Mouse (Mus musculus): ENCODE results near the gene Nudt16l1. TPM values are rescaled to one million over a fixed set of nuclear protein-coding genes. Genes with fewer than 3 reads are reported as not detected.

Gene Nudt16l1
- polyA plus RNA-seq, 1 experiment from 2014 or later = 150 TPM

Other genes with a start within 250 kb of the Nudt16l1 start
- 78.7 and 81.2 TPM in 2 replicates for gene Nmral1, start 219.4 kb upstream of the Nudt16l1 start, polyA plus RNA-seq (2015; fragmentation: Nextera tagmentation; extraction: Ambion mirVana)
- gene Hmox2, start 212.4 kb upstream of the Nudt16l1 start, polyA plus RNA-seq (2015; fragmentation: Nextera tagmentation; extraction: Ambion mirVana) = 106 and 113 TPM in 2 replicates
- gene Cdip1, start 148.5 kb upstream of the Nudt16l1 start, polyA plus RNA-seq (2015; fragmentation: Nextera tagmentation; extraction: Ambion mirVana) = 83.2 and 91.1 TPM in 2 replicates
- gene 4930562C15Rik, start 103.3 kb upstream of the Nudt16l1 start, polyA plus RNA-seq (2015; fragmentation: Nextera tagmentation; extraction: Ambion mirVana) = 0.57 and 0.69 TPM in 2 replicates
- gene Ubald1, start 58.4 kb upstream of the Nudt16l1 start, polyA plus RNA-seq (2015; fragmentation: Nextera tagmentation; extraction: Ambion mirVana) = 35.7 TPM in 2 replicates
- 88.1 and 93.0 TPM in 2 replicates for gene Mgrn1, start 52.5 kb upstream of the Nudt16l1 start, polyA plus RNA-seq (2015; fragmentation: Nextera tagmentation; extraction: Ambion mirVana)
- 54.1 and 56.2 TPM in 2 replicates for gene Anks3, start 25.4 kb downstream of the Nudt16l1 start, polyA plus RNA-seq (2015; fragmentation: Nextera tagmentation; extraction: Ambion mirVana)
- gene Sept12, start 59.1 kb downstream of the Nudt16l1 start, polyA plus RNA-seq (2015; fragmentation: Nextera tagmentation; extraction: Ambion mirVana) = 0.31 TPM in 1 of 2 replicates, not detected in the other
- gene Smim22, start 68.5 kb downstream of the Nudt16l1 start, polyA plus RNA-seq (2015; fragmentation: Nextera tagmentation; extraction: Ambion mirVana) = 30.2 and 33.8 TPM in 2 replicates
- gene Rogdi, start 74.8 kb downstream of the Nudt16l1 start, polyA plus RNA-seq (2015; fragmentation: Nextera tagmentation; extraction: Ambion mirVana) = 53.5 and 60.3 TPM in 2 replicates
- 149 and 153 TPM in 2 replicates for gene Glyr1, start 111.1 kb downstream of the Nudt16l1 start, polyA plus RNA-seq (2015; fragmentation: Nextera tagmentation; extraction: Ambion mirVana)
- gene Ubn1, start 111.3 kb downstream of the Nudt16l1 start, polyA plus RNA-seq (2015; fragmentation: Nextera tagmentation; extraction: Ambion mirVana) = 19.8 and 21.4 TPM in 2 replicates
- gene Ppl, start 193.7 kb downstream of the Nudt16l1 start, polyA plus RNA-seq (2015; fragmentation: Nextera tagmentation; extraction: Ambion mirVana) = 6.3 and 6.7 TPM in 2 replicates
- gene Sec14l5, start 208.3 kb downstream of the Nudt16l1 start, polyA plus RNA-seq (2015; fragmentation: Nextera tagmentation; extraction: Ambion mirVana) = 0.65 and 0.78 TPM in 2 replicates